Mouse (Mus musculus): ENCODE measurements around the gene Pirt. TPM values are rescaled to one million over a fixed set of nuclear protein-coding genes. Genes with fewer than 3 reads are reported as not detected.

The Pirt gene
- total RNA-seq, 2 experiments from 2014 or later: 1.4 to 1.9 TPM

DNA sequence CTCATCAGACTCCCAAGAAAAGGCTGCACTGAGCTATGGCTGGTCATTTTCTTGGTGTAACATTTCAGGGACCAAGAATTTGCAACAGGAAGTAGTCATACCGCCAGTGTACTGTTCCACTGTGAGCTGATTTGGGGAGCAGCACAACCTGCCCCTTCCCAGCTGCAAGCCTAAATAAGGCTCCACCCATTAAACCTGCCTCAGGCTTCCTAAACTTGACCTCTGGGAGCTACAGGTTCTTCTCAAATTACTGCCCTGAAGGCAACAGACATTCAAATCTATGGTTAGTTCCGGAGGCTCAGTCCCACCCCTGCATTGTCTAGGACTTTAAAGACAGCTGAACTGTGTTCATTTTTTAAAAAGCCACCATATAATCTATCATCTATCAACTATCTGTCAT, 8.2 kb downstream of the Pirt start:
- Histone ChIP-seq H3K4me3 (no peak overlapping the region), H3K27ac (no peak overlapping the region)
- no peak for DNase-seq (ENCODE audit: low spot score in 2 of 2)
- no peak for TF ChIP-seq CTCF (conservative IDR thresholded peaks at IDR 0.05)

DNA sequence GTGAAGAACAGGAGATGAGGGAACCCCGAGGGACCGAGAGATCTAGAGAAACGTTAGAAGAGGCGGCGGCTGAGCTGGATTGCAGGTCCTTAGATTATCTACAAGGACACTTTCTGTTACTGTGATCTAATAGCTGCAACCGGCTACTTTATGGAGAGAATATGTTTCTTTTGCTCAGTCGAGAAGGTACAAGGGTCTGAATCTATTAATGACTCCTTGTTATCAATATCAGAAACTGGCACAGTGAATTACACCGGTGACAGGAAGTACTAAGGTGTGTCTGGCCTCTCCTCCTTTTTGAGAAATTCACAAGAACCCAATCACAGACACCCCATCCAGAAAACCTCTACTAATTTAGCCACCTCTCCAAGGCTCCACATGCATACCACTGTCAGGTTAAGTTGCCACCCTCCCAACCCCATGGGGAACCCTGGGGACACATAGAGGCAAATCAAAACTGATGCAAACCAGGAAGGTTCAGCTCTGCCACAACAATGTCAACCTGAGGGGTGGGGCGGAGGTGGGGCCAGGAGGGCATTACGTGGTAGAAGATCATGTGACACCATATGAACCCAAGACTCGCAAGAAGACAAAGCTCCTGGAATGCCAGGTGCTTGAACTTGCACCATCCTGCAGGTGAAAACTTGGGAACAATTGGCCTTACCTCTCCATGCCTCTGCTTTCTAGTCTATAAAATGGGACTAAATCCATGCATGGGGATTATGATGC, 12.5 kb downstream of the Pirt start:
- Histone ChIP-seq H3K27ac (no peak overlapping the region), H3K4me3 (no peak overlapping the region)
- no peak for DNase-seq (ENCODE audit: low spot score in 2 of 2)
- no peak for TF ChIP-seq CTCF (conservative IDR thresholded peaks at IDR 0.05)

DNA sequence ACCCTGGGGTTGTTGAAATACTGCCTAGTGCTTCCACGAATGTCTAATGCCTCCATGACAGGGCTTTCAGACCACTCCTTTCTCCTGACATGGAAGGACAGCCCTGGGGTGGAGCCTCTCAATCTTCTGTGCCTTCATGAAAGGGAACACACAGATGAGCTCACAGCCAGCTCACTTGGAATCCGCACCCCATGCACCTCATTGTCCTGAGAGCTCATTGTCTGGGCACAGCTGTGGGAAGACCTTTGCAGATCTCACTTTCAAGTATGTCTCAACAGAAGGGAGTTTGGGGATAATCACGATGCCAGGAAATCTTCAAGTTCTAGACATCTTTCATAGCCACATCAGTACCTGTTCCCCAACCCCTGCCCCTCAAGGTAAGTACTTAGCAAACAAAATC, 16.5 kb downstream of the Pirt start:
- no peak for DNase-seq (ENCODE audit: low spot score in 2 of 2)
- Histone ChIP-seq H3K27ac (no peak overlapping the region), H3K4me3 (no peak overlapping the region)
- no peak for TF ChIP-seq CTCF (conservative IDR thresholded peaks at IDR 0.05)

DNA sequence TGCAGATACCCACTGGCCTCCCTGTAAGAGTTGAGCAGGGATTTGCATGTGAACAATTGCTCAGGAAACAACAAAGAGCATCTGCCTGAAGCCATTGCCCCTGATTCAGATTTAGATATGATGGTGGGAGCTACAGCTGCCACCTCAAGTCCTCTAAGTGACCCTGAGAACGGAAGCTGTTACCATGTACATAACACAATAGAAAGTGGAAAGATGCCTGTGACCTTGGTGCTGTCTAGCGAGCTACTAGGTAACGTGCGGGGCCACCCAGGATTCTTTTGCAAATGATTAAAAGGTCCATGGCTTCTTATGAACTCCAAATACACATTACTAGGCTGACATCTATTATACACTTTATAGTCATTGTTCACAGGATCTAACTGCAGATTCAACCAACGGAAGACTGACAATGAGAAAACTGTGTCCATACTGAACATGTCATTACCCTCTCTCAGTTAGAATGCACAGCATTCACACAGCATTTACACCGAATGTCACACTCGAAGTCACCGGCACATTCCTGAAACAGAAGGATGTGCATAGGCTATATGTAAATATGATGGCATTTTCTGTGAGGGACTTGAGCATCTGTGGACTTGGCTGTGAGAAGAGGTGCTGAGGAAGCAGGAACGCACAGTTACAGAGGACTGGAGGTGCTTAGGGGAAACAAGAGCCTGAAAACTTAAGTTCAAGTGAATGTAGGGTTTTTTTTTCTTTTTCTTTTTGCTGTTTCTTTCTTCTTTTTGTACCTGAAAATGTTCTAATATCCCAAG, 21.2 kb downstream of the Pirt start:
- DNase-seq (ENCODE audit: low spot score in 2 of 2): no peak
- Histone ChIP-seq H3K4me3 (no peak overlapping the region), H3K27ac (no peak overlapping the region)
- no peak for TF ChIP-seq CTCF (conservative IDR thresholded peaks at IDR 0.05)

DNA sequence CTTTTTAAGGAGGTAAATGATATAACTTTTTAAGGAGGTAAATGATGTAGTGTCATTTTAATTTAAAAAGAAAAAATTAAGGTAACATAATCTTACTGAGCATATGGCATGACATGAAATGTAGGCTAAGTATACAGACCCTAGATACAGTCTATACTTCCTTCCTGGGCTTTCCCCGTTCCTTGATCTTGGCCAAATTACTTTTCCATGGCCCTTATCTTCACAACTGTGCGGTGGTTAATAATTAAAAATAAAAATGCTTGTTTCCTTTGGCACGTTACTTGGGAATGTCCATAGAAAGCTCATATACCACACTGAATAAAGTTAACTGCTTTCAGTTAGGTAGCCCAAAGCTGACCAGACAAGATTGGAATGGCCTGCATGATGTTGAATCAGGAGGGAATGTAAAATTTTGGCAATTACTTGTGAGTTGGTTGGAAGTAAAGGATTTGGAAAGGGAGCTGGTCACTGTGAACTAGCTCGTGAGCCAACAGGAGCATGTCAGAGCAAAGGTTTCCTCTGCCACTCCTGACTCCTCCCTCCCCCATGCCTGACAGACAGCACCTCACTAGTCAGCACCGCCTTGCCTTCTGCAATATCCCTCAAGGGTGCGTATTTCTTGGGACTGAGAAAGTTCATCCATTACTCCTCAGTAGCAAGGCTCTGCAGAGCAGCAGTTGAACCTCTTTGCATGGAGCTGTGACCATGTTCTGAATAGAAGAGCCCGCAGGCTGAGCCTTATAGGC, 22.8 kb downstream of the Pirt start:
- no peak for DNase-seq (ENCODE audit: low spot score in 2 of 2)
- no peak overlapping the region for H3K4me3 ChIP-seq
- TF ChIP-seq CTCF (conservative IDR thresholded peaks at IDR 0.05): no peak
- H3K27ac ChIP-seq: no peak overlapping the region

DNA sequence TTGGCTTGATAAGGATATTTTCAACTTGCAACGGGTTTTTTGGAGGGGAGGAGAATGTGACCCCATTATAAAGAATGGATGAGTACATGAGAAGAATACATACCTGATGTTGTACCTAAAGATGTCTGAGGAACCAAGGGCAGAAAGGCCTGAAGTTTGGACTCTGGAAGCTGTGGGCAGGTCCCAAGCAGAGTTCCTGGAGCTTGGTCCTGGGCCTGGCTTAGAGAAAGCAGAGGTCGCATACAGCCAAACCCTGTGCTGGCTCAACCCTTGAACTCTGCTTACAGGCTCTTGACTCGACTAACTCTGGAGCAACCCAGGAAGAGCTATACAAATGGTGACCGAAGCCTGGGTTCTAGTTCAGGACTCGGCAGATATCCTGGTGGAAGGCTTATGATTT, 30.2 kb downstream of the Pirt start:
- Histone ChIP-seq H3K27ac (no peak overlapping the region), H3K4me3 (no peak overlapping the region)
- no peak for DNase-seq (ENCODE audit: low spot score in 2 of 2)
- TF ChIP-seq CTCF (conservative IDR thresholded peaks at IDR 0.05): no peak

DNA sequence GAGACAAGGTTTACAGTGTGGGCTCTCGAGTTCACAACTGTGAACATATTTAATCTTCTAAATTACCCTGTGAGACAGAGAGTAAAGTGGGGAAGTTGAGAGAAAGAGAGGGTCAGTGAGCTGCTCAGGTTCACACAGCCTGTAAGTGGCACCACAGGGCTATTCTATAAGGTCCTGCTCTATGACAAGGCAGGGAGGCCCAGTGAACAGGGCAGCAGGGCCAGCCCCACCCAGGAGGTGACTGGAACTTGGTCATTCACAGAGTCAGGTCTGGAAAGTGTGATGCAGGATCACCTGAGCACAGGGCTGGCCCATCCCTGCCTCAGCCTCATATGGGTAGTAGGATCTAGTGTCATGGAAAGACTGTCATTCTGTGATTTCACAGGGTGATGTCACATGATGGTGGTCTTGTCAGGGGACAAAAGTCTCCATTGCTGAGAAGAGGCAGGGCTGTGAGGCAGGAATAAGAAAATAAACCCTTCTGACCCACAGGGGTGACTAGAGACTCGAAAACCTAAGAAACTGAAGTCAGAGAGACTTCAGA, 33.5 kb downstream of the Pirt start:
- H3K27ac ChIP-seq: no peak overlapping the region
- no peak for TF ChIP-seq CTCF (conservative IDR thresholded peaks at IDR 0.05)
- no peak overlapping the region for H3K4me3 ChIP-seq
- DNase-seq (ENCODE audit: low spot score in 2 of 2): no peak

DNA sequence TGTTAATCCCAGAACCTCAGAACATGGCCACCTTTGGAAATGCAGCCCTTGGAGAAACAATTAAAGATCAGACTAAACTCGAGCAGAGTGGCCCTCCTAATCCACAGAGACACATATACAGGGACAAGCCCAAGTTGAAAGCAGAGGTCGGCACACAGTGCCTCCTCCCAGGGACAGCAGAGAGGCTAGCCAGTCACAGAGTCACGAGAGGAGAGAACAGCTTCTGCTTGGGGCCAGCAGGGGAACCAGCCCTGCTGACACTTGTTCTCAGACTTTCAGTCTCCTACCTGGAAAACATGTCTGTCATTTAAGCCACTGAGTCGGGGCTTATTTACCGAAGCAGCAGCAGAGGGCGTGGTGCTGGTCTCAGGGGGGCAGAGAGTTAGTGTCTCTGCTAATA, 34.7 kb downstream of the Pirt start:
- Histone ChIP-seq H3K27ac (no peak overlapping the region), H3K4me3 (no peak overlapping the region)
- no peak for DNase-seq (ENCODE audit: low spot score in 2 of 2)
- no peak for TF ChIP-seq CTCF (conservative IDR thresholded peaks at IDR 0.05)

DNA sequence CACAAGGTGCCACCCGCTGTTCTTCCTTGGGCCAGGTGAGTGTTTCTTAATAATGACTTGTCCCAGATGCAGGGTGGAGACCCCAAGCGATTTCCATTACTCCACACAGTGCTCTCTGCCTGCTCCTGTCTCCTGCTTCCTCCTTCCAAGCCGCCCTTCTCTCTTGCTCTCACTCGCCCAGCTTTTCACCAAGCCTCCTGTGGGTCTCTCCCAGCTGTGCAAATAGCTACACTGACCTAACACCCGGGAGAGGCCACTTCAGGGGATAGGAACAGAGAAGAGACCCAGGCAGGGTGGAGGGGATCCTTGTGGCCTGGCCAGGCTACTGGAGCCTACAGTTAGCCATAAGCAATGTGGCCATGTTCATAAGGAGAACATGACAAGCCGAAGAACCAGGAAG, 35.1 kb downstream of the Pirt start:
- no peak for TF ChIP-seq CTCF (conservative IDR thresholded peaks at IDR 0.05)
- H3K27ac ChIP-seq: no peak overlapping the region
- H3K4me3 ChIP-seq: no peak overlapping the region
- no peak for DNase-seq (ENCODE audit: low spot score in 2 of 2)

DNA sequence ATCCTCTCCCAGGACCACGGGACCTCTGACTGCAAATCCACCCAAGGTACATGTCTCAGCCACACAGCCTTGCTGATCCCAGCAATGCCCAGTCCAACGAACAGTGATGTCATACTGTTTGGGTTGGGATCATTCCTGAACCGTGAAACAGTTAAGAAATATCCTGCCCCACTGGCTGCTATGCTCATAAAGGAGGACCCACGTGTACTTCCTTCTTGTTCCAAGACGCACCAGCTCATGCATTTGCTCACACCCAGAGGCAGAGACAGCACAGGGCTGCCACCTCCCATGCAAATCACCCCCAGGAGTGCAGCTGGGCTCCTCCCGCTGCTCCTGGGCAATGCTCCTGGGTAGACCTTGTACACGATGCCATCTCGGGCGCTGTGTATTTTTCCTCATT, 44.5 kb downstream of the Pirt start, which contains the start of gene Tmem238l:
Tmem238l (plus strand) TSS at position 336 of the 400 bp plus-strand sequence.
- no peak for TF ChIP-seq CTCF (conservative IDR thresholded peaks at IDR 0.05)
- no peak for DNase-seq (ENCODE audit: low spot score in 2 of 2)
- Histone ChIP-seq H3K4me3 (no peak within 1 kb of the TSS), H3K27ac (no peak within 1 kb of the TSS)

DNA sequence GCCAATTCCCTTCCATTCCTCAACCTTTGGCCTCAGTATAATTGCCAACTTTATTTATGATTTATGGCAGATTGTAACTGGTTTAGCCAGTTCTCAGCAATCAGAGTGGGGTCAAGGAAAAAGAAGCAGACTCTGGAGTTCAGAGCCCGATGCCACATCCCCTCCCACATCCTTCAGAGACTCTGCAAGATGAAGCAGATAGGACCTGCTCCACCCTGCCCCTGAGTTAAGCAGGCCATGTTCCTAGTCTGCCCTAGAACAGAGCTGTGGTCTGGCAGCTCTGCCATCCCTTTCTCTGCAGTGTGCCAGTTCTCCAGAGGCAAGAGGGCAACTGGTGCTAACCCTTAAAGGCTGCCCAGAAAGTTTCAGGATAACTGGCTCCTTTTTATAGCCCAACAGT, 49.0 kb downstream of the Pirt start:
- TF ChIP-seq CTCF (conservative IDR thresholded peaks at IDR 0.05): no peak
- Histone ChIP-seq H3K27ac (no peak overlapping the region), H3K4me3 (no peak overlapping the region)
- no peak for DNase-seq (ENCODE audit: low spot score in 2 of 2)

DNA sequence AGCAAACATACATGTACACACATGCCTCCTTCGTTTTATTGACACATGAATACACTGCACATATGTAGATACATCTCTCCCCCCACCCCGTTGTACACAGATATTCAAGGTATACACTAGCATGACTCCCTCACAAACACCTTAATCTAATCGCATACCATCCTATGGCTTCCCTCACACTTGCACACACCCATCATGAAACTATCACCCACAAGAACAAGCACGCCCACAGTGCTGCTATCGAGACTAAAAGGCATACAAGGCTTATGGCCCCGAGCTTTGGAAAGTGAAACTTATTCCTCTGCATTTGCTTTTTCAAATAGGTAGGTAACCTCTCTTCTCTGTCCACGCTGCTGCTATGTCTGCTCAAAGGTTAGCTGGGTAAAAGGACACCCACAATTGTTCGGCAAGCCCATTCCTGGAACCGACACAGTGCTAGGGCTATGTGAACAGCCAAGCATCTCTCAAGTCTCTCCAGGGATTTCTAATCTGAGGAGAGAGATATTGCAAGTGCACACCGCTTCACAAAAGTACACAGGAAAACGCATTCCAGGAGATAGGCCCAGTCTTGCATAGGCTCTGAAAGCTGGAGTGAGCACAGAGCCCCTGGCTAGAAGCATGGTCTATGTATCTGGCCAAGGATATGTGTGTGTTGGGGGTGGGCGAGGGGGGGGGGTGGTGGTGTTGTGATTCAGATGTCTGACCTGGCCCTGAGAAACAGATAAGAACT, 49.8 kb downstream of the Pirt start:
- no peak overlapping the region for H3K4me3 ChIP-seq
- no peak for DNase-seq (ENCODE audit: low spot score in 2 of 2)
- no peak for TF ChIP-seq CTCF (conservative IDR thresholded peaks at IDR 0.05)

More for the DNA sequence above, 49.8 kb downstream of the Pirt start:
- H3K27ac ChIP-seq: no peak overlapping the region
